Mouse (Mus musculus): ENCODE measurements around the gene Sema4c. TPM values are rescaled to one million over a fixed set of nuclear protein-coding genes. Genes with fewer than 3 reads are reported as not detected.

Gene Sema4c
- polyA plus RNA-seq, 1 experiment from 2014 or later = 35.4 TPM

DNA sequence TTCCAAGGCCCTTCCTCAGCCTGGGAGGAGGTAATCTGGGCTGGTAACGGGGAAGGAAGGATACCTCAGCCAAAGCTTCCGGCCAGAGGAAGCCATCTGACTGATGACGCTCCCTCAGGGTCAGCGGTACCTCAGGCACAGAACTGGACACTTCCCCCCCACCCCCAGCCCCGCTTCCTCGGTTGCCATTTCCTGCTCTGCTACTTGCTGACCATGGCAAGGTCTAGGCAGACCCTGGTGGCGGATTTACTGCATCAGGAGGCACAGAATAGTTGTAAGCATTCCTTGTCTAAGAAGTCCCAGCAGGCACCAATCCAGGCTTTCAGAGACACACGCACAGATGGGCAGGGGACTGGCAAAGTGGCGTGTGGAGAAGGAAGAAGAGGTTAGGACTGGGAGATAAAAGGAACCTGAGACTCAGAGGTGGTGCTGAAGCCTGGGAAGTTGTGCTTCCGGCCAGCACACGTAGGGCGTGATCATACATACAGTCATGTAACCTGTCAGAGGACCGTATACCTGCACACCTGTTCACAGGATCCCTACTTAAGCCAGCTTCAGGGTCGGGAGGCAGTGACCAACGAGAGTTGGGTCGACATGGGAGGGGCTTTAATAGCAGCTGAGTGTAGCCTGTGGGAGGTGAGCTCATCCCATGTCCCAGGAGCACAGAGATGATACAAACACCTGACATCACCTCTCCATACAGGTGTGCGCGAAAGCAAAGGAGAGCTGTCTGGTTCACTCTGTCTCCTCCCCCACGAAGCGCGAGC lies 3.3 kb downstream of the Sema4c start:
- 79% methylated on average over 21 of the region's 21 CpGs for WGBS

DNA sequence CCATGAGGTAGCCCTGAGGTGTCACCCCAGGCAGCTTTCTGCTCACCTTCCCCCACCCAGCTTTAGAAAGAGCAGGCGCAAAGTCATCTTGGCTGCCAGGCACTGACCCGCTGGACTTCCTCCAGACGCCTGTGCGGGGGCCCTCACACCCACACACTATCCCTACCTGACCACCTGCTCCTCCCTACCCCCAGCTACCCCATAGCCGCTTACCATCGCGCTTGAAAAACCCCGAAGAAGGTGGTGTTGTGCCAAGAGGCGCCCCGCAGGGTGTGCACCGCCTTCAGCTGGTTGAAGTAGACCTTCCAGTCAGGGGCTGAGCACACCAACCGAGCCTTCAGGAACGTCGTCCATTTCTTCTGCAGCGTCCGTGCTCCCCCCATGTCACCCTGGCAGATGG lies 5.6 kb downstream of the Sema4c start:
- 78% methylated on average over 16 of the region's 16 CpGs for WGBS
- Histone ChIP-seq H3K4me1 (replicated peaks; ENCODE audit: control insufficient read depth, insufficient read depth, low read length) (peaks cover 46% of the 10 kb centered on the region), H3K4me2 (ENCODE audit: low read length) (no peak overlapping the region), H3K27ac (ENCODE audit: low read length) (no peak overlapping the region), H3K27me3 (replicated peaks; ENCODE audit: control insufficient read depth, insufficient read depth, low read length) (no peaks in the 10 kb centered on the region), H3K4me3 (replicated peaks; ENCODE audit: low read length) (no peak overlapping the region), H3K36me3 (ENCODE audit: control insufficient read depth, insufficient read depth) (peaks cover 45% of the 10 kb centered on the region), H3K9ac (replicated peaks; ENCODE audit: low read depth, low read length) (no peak overlapping the region), H3K9me3 (ENCODE audit: control insufficient read depth, low read length) (no peaks in the 10 kb centered on the region)
- ATAC-seq = no peak

More for the DNA sequence above, 3.3 kb downstream of the Sema4c start:
- Histone ChIP-seq H3K36me3 (ENCODE audit: control insufficient read depth, insufficient read depth) (peaks cover 35% of the 10 kb centered on the region), H3K27ac (ENCODE audit: low read length) (no peak overlapping the region), H3K4me1 (replicated peaks; ENCODE audit: control insufficient read depth, insufficient read depth, low read length) (peaks cover 31% of the 10 kb centered on the region), H3K9me3 (ENCODE audit: control insufficient read depth, low read length) (no peaks in the 10 kb centered on the region), H3K4me2 (ENCODE audit: low read length) (peak overlapping the region; percentile 100), H3K4me3 (replicated peaks; ENCODE audit: low read length) (peak overlapping the region; percentile 98; the same call in 1 of the 2 replicates), H3K9ac (replicated peaks; ENCODE audit: low read depth, low read length) (peak overlapping the region; percentile 99; the same call in 1 of the 2 replicates), H3K27me3 (replicated peaks; ENCODE audit: control insufficient read depth, insufficient read depth, low read length) (no peaks in the 10 kb centered on the region)
- ATAC-seq = no peak

DNA sequence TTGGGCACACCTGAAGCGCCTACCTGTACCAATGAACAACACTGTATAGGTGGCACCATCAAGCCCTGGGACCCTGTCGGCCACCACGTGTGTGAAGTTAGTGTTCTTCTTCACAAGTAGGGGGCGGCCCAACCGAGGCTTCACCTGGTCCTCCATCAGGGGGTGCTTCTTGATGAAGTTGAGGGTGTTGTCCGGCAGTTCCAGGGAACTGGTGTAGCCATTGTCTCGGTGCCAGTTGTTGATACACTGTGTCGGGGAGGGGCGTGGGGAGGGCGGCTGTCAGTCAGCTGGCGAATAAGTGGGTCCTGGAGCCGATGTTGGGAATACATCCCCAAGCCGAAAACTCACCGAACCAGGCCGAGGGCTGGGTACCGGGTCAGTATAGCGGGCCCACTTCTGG lies 6.2 kb downstream of the Sema4c start:
- Histone ChIP-seq H3K27ac (ENCODE audit: low read length) (no peak overlapping the region), H3K4me1 (replicated peaks; ENCODE audit: control insufficient read depth, insufficient read depth, low read length) (peaks cover 49% of the 10 kb centered on the region), H3K36me3 (ENCODE audit: control insufficient read depth, insufficient read depth) (peaks cover 45% of the 10 kb centered on the region), H3K4me3 (replicated peaks; ENCODE audit: low read length) (no peak overlapping the region), H3K27me3 (replicated peaks; ENCODE audit: control insufficient read depth, insufficient read depth, low read length) (no peaks in the 10 kb centered on the region), H3K9me3 (ENCODE audit: control insufficient read depth, low read length) (no peaks in the 10 kb centered on the region), H3K9ac (replicated peaks; ENCODE audit: low read depth, low read length) (no peak overlapping the region), H3K4me2 (ENCODE audit: low read length) (no peak overlapping the region)
- WGBS = 92% methylated on average over 17 of the region's 17 CpGs
- no peak for ATAC-seq

DNA sequence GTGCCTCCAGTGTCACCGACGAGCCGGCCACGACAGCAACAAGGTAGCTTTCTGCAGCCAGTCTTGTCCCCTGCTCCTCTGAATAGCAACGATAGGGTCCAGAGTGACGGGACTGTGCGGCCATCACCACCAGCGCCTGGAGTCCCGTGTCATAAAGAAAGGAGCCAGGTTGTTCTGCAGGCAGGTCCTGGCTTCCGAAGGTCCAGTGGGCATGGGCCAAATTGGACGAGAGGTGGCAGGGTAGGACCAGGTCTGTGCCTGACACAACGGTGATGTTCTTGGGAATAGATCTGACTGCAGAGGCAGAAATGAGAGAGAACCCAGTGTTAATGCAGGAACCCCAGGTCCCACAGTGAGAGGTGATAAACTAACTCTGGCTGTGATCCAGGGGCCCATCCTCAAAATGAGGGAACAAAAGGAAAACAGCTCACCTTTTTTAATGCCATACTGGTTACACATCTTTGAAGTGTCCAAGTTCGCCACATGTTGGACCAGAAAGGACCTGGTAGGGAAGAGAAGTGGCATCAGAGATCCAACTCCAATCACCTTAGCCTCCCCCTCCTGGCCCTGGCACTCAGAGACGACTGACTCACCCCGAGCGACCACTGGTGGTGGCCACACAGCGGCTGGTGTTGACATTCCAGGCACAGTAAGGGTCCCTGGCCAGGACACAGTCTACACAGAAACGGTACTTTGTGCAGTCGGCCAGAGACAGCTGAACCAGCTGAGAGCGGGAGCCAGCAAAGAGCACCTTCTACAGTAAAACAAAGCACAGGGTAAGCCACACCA lies 7.9 kb downstream of the Sema4c start:
- peaks cover 45% of the 10 kb centered on the region for H3K36me3 ChIP-seq (ENCODE audit: control insufficient read depth, insufficient read depth)
- H3K9ac ChIP-seq (replicated peaks; ENCODE audit: low read depth, low read length) = no peak overlapping the region
- no peak for ATAC-seq
- no peak overlapping the region for H3K27ac ChIP-seq (ENCODE audit: low read length)
- 78% methylated on average over 20 of the region's 20 CpGs for WGBS
- no peaks in the 10 kb centered on the region for H3K9me3 ChIP-seq (ENCODE audit: control insufficient read depth, low read length)
- H3K4me1 ChIP-seq (replicated peaks; ENCODE audit: control insufficient read depth, insufficient read depth, low read length) = peaks cover 55% of the 10 kb centered on the region
- no peaks in the 10 kb centered on the region for H3K27me3 ChIP-seq (replicated peaks; ENCODE audit: control insufficient read depth, insufficient read depth, low read length)
- H3K4me2 ChIP-seq (ENCODE audit: low read length) = no peak overlapping the region
- H3K4me3 ChIP-seq (replicated peaks; ENCODE audit: low read length) = no peak overlapping the region

DNA sequence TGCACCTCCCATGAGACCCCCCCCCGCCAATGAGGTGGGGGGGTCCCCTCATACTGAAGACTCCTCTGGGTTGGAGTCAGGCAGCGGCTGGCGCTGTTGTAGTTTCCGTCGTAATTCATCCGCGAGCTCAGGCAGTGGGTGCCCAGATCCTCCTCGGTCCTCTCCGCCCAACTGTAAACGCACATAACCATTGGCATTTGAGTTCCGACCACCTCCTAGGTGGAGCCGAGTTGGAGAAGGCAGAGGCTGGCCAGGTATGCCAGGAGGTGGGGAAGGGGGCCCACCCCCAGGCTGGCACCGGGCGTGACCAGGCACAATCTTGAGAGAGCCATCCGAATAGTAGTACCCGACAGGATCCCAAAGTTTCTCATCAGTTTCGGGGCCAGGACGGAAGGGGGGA lies 8.7 kb downstream of the Sema4c start:
- peaks cover 45% of the 10 kb centered on the region for H3K36me3 ChIP-seq (ENCODE audit: control insufficient read depth, insufficient read depth)
- ATAC-seq = no peak
- WGBS = 86% methylated on average over 18 of the region's 18 CpGs
- no peak overlapping the region; the same call in 1 of the 2 replicates for H3K9ac ChIP-seq (replicated peaks; ENCODE audit: low read depth, low read length)
- no peaks in the 10 kb centered on the region for H3K9me3 ChIP-seq (ENCODE audit: control insufficient read depth, low read length)
- H3K27me3 ChIP-seq (replicated peaks; ENCODE audit: control insufficient read depth, insufficient read depth, low read length) = no peaks in the 10 kb centered on the region
- H3K27ac ChIP-seq (ENCODE audit: low read length) = no peak overlapping the region
- peaks cover 47% of the 10 kb centered on the region for H3K4me1 ChIP-seq (replicated peaks; ENCODE audit: control insufficient read depth, insufficient read depth, low read length)
- H3K4me2 ChIP-seq (ENCODE audit: low read length) = no peak overlapping the region
- H3K4me3 ChIP-seq (replicated peaks; ENCODE audit: low read length) = no peak overlapping the region

DNA sequence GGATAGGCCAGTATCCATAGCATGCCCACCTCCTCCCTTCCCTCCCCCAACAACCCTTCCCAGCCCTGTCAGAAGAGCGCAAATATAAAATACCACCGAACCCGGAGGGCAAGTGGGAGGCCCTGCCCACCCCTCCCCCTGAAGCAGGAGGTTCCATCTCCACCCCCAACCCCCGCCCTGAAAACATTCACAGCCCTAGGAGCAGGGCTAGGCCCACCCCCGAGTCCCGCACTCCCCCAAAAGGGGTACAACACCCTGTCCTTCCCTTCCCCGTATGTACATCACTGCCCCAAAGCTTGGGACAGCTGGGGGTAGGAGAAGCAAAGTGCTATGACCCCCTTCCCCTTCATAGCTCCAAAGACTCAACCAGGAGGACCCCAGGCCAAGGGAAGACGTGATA lies 9.4 kb downstream of the Sema4c start:
- no peak for ATAC-seq
- no peak overlapping the region for H3K4me2 ChIP-seq (ENCODE audit: low read length)
- no peaks in the 10 kb centered on the region for H3K27me3 ChIP-seq (replicated peaks; ENCODE audit: control insufficient read depth, insufficient read depth, low read length)
- 64% methylated on average over 8 of the region's 8 CpGs for WGBS
- no peak overlapping the region for H3K27ac ChIP-seq (ENCODE audit: low read length)
- no peak overlapping the region for H3K4me3 ChIP-seq (replicated peaks; ENCODE audit: low read length)
- peaks cover 41% of the 10 kb centered on the region for H3K4me1 ChIP-seq (replicated peaks; ENCODE audit: control insufficient read depth, insufficient read depth, low read length)
- no peak overlapping the region; the same call in 1 of the 2 replicates for H3K9ac ChIP-seq (replicated peaks; ENCODE audit: low read depth, low read length)
- peaks cover 45% of the 10 kb centered on the region for H3K36me3 ChIP-seq (ENCODE audit: control insufficient read depth, insufficient read depth)
- H3K9me3 ChIP-seq (ENCODE audit: control insufficient read depth, low read length) = no peaks in the 10 kb centered on the region

DNA sequence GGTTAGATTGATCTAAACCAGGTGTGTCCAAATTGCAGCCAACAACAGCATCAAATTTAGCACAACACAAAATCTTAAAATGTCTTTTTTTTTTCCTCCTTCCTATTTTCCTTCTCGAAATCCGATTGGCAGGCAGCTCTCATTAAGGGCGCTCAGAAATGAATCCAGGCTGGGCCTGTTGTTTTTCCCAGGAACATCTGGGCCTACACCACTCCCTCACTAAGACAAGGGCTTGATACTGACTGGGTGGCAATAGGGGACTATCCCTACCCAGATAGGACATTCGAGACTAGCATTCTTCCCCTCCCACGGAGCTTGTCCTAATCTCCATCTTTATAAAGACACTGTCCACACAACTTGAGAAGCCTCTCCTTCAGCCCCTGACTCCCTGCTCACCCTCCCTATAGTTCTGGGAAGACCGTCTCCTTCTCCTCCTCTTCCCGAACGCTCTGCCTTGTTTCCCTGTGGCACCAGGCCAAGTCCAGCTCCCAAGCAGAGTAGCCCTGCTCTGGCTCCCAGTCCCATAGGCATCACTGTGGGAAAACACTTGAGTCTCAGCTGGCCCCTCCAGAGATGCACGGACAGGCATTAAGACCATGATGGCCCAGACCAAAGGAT lies 10.1 kb downstream of the Sema4c start:
- no peaks in the 10 kb centered on the region for H3K27me3 ChIP-seq (replicated peaks; ENCODE audit: control insufficient read depth, insufficient read depth, low read length)
- no peak for ATAC-seq
- peak overlapping the region; percentile 20; the same call in 1 of the 2 replicates for H3K9ac ChIP-seq (replicated peaks; ENCODE audit: low read depth, low read length)
- H3K27ac ChIP-seq (ENCODE audit: low read length) = peak overlapping the region; percentile 34
- peaks cover 39% of the 10 kb centered on the region for H3K36me3 ChIP-seq (ENCODE audit: control insufficient read depth, insufficient read depth)
- no peak overlapping the region for H3K4me3 ChIP-seq (replicated peaks; ENCODE audit: low read length)
- H3K4me2 ChIP-seq (ENCODE audit: low read length) = no peak overlapping the region
- H3K4me1 ChIP-seq (replicated peaks; ENCODE audit: control insufficient read depth, insufficient read depth, low read length) = peaks cover 43% of the 10 kb centered on the region
- no peaks in the 10 kb centered on the region for H3K9me3 ChIP-seq (ENCODE audit: control insufficient read depth, low read length)
- WGBS = 21% methylated on average over 9 of the region's 9 CpGs

DNA sequence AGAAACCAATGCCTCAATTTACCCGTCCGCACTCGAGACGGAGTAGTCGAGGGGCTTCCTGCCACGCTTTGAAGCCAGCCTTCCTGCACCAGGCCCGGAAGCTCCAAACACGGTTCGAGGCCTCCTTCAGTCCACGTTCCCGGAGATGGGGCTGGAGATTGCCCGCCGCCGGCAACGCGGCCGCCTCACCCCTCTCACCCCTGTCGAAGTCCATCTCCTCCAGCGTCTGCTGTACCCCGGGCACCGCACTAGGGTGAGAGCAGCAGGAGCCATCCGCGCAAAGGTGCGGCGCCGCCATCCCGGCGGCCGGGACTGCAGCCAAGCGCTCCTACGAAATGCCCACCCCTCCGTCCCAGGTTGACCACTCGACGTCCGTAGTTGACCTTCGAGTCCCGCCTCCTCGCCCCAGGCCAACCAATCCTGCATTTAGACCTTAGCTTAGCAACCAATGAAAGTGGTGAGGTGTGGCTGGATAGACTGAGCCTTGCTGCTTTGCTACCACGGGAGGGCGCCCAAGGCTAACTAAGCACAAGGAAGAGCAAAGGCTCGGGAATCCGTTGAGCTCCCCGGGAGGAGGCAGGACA lies 11.2 kb downstream of the Sema4c start, which contains the start of gene Ankrd39:
TSS of gene Ankrd39 (minus strand) at position 558 of the 584 bp plus-strand sequence.
- peak within 1 kb of the TSS; percentile 62 for H3K27ac ChIP-seq (ENCODE audit: low read length)
- H3K27me3 ChIP-seq (replicated peaks; ENCODE audit: control insufficient read depth, insufficient read depth, low read length) = no peaks in the 10 kb centered on the region
- peak within 1 kb of the TSS; percentile 80 for H3K4me2 ChIP-seq (ENCODE audit: low read length)
- peak; percentile 97 for ATAC-seq
- H3K4me1 ChIP-seq (replicated peaks; ENCODE audit: control insufficient read depth, insufficient read depth, low read length) = peaks cover 39% of the 10 kb centered on the region
- H3K36me3 ChIP-seq (ENCODE audit: control insufficient read depth, insufficient read depth) = peaks cover 28% of the 10 kb centered on the region
- H3K9me3 ChIP-seq (ENCODE audit: control insufficient read depth, low read length) = no peaks in the 10 kb centered on the region
- WGBS = 0% methylated on average over 43 of the region's 43 CpGs
- peak within 1 kb of the TSS; percentile 76 for H3K9ac ChIP-seq (replicated peaks; ENCODE audit: low read depth, low read length)
- peak within 1 kb of the TSS; percentile 76 for H3K4me3 ChIP-seq (replicated peaks; ENCODE audit: low read length)

Measured in forebrain, embryonic 16.5 days (tissue).